Mouse (Mus musculus) stomach, embryonic 15.5 days (tissue): ENCODE data around the gene Myo19. TPM values are rescaled to one million over a fixed set of nuclear protein-coding genes. Genes with fewer than 3 reads are reported as not detected.
"Not testable (repeated sequence)": the region's sequence is repeated elsewhere in the genome, so short reads cannot be mapped to it uniquely, and the experiment has no call there.

ENCODE experiments used
- ATAC-seq: fragments of 200-750 bp; cut with Nextera tagmentation; 2 replicates; pipeline ENCODE4 v1.8.0; 2017; ENCODE audit warnings: low read depth, moderate number of reproducible peaks, moderate TSS enrichment; ENCODE audit not compliant: insufficient read depth, low FRiP score
- H3K27ac ChIP-seq: fragments of 300-500 bp; sonication (generic); 2 replicates; pipeline ENCODE4 v1.5.1; 2015; ENCODE audit warnings: mild to moderate bottlenecking, inconsistent platforms
- H3K27me3 ChIP-seq: fragments of 300-500 bp; sonication (generic); replicated peaks from 2 replicates; pipeline ENCODE4 v1.6.1; 2015; ENCODE audit warnings: inconsistent platforms
- H3K36me3 ChIP-seq: fragments of 300-500 bp; sonication (generic); 2 replicates; pipeline ENCODE4 v1.6.1; 2015; ENCODE audit warnings: inconsistent platforms
- H3K4me1 ChIP-seq: fragments of 300-500 bp; sonication (generic); 2 replicates; pipeline ENCODE4 v1.6.1; 2015; ENCODE audit warnings: inconsistent platforms
- H3K4me2 ChIP-seq: fragments of 300-500 bp; sonication (generic); 2 replicates; pipeline ENCODE4 v1.6.1; 2015; ENCODE audit warnings: mild to moderate bottlenecking, inconsistent platforms
- H3K4me3 ChIP-seq: fragments of 300-500 bp; sonication (generic); replicated peaks from 2 replicates; pipeline ENCODE4 v1.5.1; 2015; ENCODE audit warnings: inconsistent platforms
- H3K9ac ChIP-seq: fragments of 300-500 bp; sonication (generic); 2 replicates; pipeline ENCODE4 v1.6.1; 2015; ENCODE audit warnings: inconsistent platforms
- H3K9me3 ChIP-seq: fragments of 300-500 bp; sonication (generic); 2 replicates; pipeline ENCODE4 v1.6.1; 2016; ENCODE audit warnings: inconsistent platforms
- WGBS: fragments of 180-500 bp; shearing (Covaris S2); methylation state at CpG from one replicate; pipeline ENCODE4 v1.1.7; 2015; 5-methylcytosine and 5-hydroxymethylcytosine counted together
- polyA plus RNA-seq: library from polyadenylated mRNA; unstranded; fragments of >200 nt; fragmentation: Nextera tagmentation; extraction: Ambion mirVana; gene quantifications from 2 replicates; pipeline ENCODE4 v1.2.1, GENCODE M21; 2015

The Myo19 gene
- polyA plus RNA-seq, 1 experiment from 2014 or later = 6.8 TPM

DNA sequence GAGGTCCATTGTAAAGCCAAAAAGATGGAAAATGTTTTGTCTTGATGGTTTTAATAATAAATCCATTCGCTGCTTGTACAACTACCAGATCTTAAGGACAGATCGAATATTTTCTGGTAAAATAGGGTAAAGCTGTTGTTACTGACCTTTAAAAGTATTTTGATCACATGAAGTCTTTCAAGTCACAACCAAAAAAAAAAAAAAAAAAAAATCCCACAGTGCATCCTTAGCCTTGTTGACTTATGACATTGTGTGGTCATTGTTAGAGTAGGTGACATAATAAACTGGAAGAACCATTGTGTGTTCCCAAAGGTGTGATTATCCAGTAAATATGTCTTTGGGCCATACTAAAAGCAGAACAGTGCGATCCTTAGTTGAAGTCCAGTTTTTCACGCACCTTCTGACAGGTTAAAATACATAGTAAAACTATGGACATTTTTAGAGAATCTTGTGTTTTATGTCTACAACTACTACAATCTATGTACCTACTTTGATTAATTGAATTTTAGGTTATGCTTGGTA lies 8.3 kb upstream of the Myo19 start:
- no peaks in the 10 kb centered on the region for H3K9me3 ChIP-seq
- H3K9ac ChIP-seq = peak overlapping the region; percentile 90; the same call in 1 of the 2 replicates
- H3K4me3 ChIP-seq = peak overlapping the region; percentile 94
- 64% methylated on average over 4 of the region's 4 CpGs for WGBS
- no peaks in the 10 kb centered on the region for H3K36me3 ChIP-seq
- no peaks in the 10 kb centered on the region for H3K27me3 ChIP-seq
- peak overlapping the region; percentile 99 for H3K27ac ChIP-seq
- H3K4me2 ChIP-seq = peak overlapping the region; percentile 65
- peaks cover 3% of the 10 kb centered on the region; the same call in 1 of the 2 replicates for H3K4me1 ChIP-seq
- no peak for ATAC-seq

- ATAC-seq = no peak
- Histone ChIP-seq H3K27ac (no peak overlapping the region), H3K9me3 (no peaks in the 10 kb centered on the region), H3K4me2 (no peak overlapping the region), H3K27me3 (no peaks in the 10 kb centered on the region), H3K9ac (no peak overlapping the region), H3K36me3 (no peaks in the 10 kb centered on the region), H3K4me3 (no peak overlapping the region), H3K4me1 (no peaks in the 10 kb centered on the region)
- 67% methylated on average over 1 of the region's 1 CpGs for WGBS
Measured at GRCm38 (mm10) chr11:84873042-84873833, 6.7 kb upstream of the Myo19 start.

DNA sequence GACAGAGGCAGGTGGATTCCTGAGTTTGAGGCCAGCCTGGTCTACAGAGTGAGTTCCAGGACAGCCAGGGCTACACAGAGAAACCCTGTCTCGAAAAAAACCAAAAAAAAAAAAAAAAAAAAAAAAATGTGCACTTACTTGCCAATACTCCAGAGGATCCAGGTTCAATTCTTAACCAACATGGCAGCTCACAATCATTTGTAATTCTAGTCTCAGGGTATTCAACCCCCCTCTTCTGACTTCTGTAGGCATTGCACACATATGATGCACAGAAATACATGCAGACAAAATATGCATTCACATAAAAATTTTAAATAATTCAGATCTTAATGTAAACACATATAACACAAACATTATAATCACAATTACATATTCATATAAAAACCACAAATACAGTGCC lies 3.9 kb upstream of the Myo19 start:
- not testable (repeated sequence) for H3K4me2 ChIP-seq, H3K9me3 ChIP-seq, ATAC-seq, H3K36me3 ChIP-seq, H3K27ac ChIP-seq, H3K4me3 ChIP-seq, H3K27me3 ChIP-seq, H3K9ac ChIP-seq
- WGBS = 60% methylated on average over 1 of the region's 1 CpGs
- H3K4me1 ChIP-seq = peaks cover 11% of the 10 kb centered on the region

DNA sequence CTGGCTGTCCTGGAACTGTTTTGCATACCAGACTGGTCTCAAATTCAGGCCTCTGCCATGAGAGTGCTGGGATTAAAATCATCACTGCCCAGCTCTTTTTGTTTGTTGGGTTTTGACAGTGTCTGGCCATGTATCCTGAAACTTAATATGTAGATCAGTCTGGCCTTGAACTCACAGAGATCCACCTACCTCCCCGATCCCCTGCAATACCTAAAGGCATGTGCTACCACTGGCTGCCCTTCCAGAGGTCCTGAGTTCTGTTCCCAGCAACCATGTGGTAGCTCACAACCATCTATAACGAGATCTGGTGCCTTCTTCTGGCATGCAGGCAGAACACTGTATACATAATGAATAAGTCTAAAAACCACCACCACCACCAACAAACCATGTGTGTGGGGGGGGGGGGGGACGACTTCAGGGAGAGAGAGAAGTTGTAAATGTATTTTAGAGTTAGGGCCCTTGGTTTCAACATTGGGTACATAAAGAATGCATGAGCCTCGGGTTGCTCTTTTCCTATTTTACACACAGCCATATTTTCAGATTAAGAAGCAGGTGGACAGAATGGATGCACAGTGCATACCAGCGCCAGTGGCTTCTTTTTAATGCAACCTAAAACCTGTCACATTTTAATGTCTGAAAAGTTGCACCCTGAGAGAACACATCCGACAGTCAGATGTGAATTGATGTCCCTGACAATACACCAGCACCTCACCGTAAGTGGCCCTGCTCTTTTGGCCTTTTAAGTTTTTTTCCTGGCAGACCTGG lies 759 bp upstream of the Myo19 start:
- Histone ChIP-seq H3K27ac (peak overlapping the region; percentile 95), H3K9me3 (no peaks in the 10 kb centered on the region), H3K9ac (peak overlapping the region; percentile 63), H3K4me3 (peak overlapping the region; percentile 88), H3K36me3 (peaks cover 5% of the 10 kb centered on the region; the same call in 1 of the 2 replicates), H3K27me3 (no peaks in the 10 kb centered on the region), H3K4me2 (peak overlapping the region; percentile 93), H3K4me1 (peaks cover 15% of the 10 kb centered on the region)
- no peak for ATAC-seq
- WGBS = 21% methylated on average over 7 of the region's 7 CpGs

GRCm38 (mm10) chr11:84880465-84880961 lies 565 bp downstream of the Myo19 start:
- Histone ChIP-seq H3K9me3 (no peaks in the 10 kb centered on the region), H3K4me3 (peak overlapping the region; percentile 88), H3K4me1 (peaks cover 15% of the 10 kb centered on the region), H3K27me3 (no peaks in the 10 kb centered on the region), H3K4me2 (peak overlapping the region; percentile 93), H3K27ac (peak overlapping the region; percentile 95), H3K9ac (peak overlapping the region; percentile 87), H3K36me3 (peaks cover 12% of the 10 kb centered on the region)
- peak; percentile 36; the same call in 1 of the 2 replicates for ATAC-seq
- under 1% methylated on average over 24 of the region's 24 CpGs for WGBS

DNA sequence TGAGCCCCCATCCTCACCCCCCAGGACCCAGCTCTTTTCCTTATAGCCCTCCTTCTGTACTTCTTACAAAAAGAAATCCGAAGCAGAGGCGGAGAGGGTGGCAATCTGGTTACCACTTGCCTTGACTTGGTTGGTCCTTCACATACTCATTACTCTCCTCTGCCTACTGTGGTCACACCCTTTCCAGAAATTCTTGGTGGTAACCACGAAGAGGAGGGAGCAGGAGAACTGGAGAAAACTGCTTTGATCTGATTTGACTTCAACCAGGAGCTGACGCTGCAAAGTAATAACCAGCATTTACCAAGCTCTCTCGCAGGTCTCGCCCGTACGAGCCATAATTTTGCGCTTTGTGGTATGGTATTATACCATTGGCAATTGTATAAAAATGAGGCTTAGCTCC lies 1.0 kb downstream of the Myo19 start:
- H3K27ac ChIP-seq = peak overlapping the region; percentile 95
- peak overlapping the region; percentile 88 for H3K4me3 ChIP-seq
- H3K4me2 ChIP-seq = peak overlapping the region; percentile 93
- 45% methylated on average over 9 of the region's 9 CpGs for WGBS
- peaks cover 14% of the 10 kb centered on the region for H3K36me3 ChIP-seq
- no peaks in the 10 kb centered on the region for H3K27me3 ChIP-seq
- ATAC-seq = no peak
- H3K9ac ChIP-seq = peak overlapping the region; percentile 87
- no peaks in the 10 kb centered on the region for H3K9me3 ChIP-seq
- H3K4me1 ChIP-seq = peaks cover 15% of the 10 kb centered on the region

DNA sequence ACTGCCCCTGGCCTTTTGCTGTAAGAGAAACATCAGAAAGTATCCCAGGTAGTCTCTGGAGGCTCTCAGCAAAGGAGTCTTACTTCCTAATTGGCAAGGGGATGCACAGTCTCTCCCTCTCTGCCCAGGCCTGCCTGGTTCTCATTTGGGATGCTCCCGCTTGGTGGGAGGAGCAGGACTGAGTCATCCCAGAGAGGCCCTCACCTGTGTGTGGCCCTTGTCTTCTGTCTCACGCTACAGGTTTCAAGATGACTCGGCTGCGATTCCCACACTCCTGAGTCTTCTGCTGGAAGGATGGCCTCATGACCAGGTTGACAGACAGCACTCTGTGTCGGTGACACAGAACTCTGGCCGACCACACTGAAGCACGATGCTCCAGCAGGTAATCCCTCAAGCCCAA lies 2.4 kb downstream of the Myo19 start:
- H3K4me1 ChIP-seq = peaks cover 15% of the 10 kb centered on the region
- no peaks in the 10 kb centered on the region for H3K9me3 ChIP-seq
- no peak overlapping the region for H3K9ac ChIP-seq
- no peak overlapping the region for H3K4me2 ChIP-seq
- no peak overlapping the region for H3K27ac ChIP-seq
- no peak overlapping the region for H3K4me3 ChIP-seq
- no peak for ATAC-seq
- WGBS = 88% methylated on average over 7 of the region's 7 CpGs
- H3K36me3 ChIP-seq = peaks cover 14% of the 10 kb centered on the region
- H3K27me3 ChIP-seq = no peaks in the 10 kb centered on the region

GRCm38 (mm10) chr11:84885238-84885637 lies 5.3 kb downstream of the Myo19 start:
- peaks cover 7% of the 10 kb centered on the region; the same call in 1 of the 2 replicates for H3K4me1 ChIP-seq
- H3K36me3 ChIP-seq = peaks cover 21% of the 10 kb centered on the region
- H3K9ac ChIP-seq = no peak overlapping the region
- no peaks in the 10 kb centered on the region for H3K27me3 ChIP-seq
- H3K27ac ChIP-seq = no peak overlapping the region
- H3K9me3 ChIP-seq = no peaks in the 10 kb centered on the region
- no peak for ATAC-seq
- WGBS = 87% methylated on average over 4 of the region's 4 CpGs
- no peak overlapping the region for H3K4me2 ChIP-seq
- no peak overlapping the region for H3K4me3 ChIP-seq

GRCm38 (mm10) chr11:84886236-84886635 lies 6.3 kb downstream of the Myo19 start:
- Histone ChIP-seq H3K4me1 (peaks cover 2% of the 10 kb centered on the region; the same call in 1 of the 2 replicates), H3K36me3 (peaks cover 21% of the 10 kb centered on the region), H3K9me3 (no peaks in the 10 kb centered on the region), H3K27ac (no peak overlapping the region), H3K9ac (no peak overlapping the region), H3K27me3 (no peaks in the 10 kb centered on the region), H3K4me2 (no peak overlapping the region), H3K4me3 (no peak overlapping the region)
- 81% methylated on average over 5 of the region's 5 CpGs for WGBS
- no peak for ATAC-seq

- H3K9ac ChIP-seq = no peak overlapping the region
- 84% methylated on average over 11 of the region's 11 CpGs for WGBS
- ATAC-seq = no peak
- H3K27me3 ChIP-seq = no peaks in the 10 kb centered on the region
- H3K9me3 ChIP-seq = no peaks in the 10 kb centered on the region
- H3K27ac ChIP-seq = no peak overlapping the region
- H3K4me2 ChIP-seq = no peak overlapping the region
- H3K4me1 ChIP-seq = no peaks in the 10 kb centered on the region
- H3K36me3 ChIP-seq = peaks cover 21% of the 10 kb centered on the region
- no peak overlapping the region for H3K4me3 ChIP-seq
Measured at GRCm38 (mm10) chr11:84886767-84887511, 7.0 kb downstream of the Myo19 start.

DNA sequence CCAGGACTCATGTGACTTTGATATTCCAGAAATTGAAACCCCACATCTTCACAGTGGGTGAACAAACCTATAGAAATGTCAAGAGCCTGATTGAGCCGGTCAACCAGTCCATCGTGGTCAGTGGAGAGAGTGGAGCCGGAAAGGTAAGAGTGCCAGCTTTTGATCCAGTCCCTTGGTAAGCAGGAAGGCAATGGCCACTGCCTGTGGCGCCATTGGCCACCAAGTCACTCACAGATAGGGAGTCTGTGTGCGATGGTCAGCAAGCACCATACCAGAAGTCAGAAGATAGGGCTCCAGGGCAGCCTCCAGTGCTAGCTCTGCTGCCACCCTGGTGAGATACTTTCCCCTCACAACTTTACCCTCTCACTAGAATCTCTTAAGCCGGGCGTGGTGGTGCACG lies 8.1 kb downstream of the Myo19 start:
- H3K27ac ChIP-seq = no peak overlapping the region

More for the DNA sequence above, 8.1 kb downstream of the Myo19 start:
- Histone ChIP-seq H3K4me2 (no peak overlapping the region), H3K9ac (no peak overlapping the region), H3K4me1 (no peaks in the 10 kb centered on the region), H3K36me3 (peaks cover 21% of the 10 kb centered on the region), H3K27me3 (no peaks in the 10 kb centered on the region), H3K9me3 (no peaks in the 10 kb centered on the region), H3K4me3 (no peak overlapping the region)
- no peak for ATAC-seq
- 97% methylated on average over 8 of the region's 8 CpGs for WGBS
